Comparison of ENCODE assay signal across 8 mouse cellular contexts in genomic region chr9:50885600-50885987, GRCm38 (mm10). TPM values are rescaled to one million over a fixed set of nuclear protein-coding genes. Genes with fewer than 3 reads are reported as not detected.
DNase-seq lines count a peak whose midpoint lies in the region; ATAC-seq and TF ChIP-seq lines count a peak whose summit lies in the region.

No protein-coding gene starts in this region.

- no peaks in the 10 kb centered on the region for H3K9me3 ChIP-seq in kidney, embryonic 15.5 days (replicated peaks)
- no peaks in the 10 kb centered on the region for H3K9me3 ChIP-seq in midbrain, embryonic 16.5 days (replicated peaks; ENCODE audit: control insufficient read depth, low read length, poor library complexity, severe bottlenecking)

- H3K4me2 ChIP-seq in kidney, embryonic 15.5 days: no peak overlapping the region
- no peak overlapping the region for H3K4me2 ChIP-seq in midbrain, embryonic 16.5 days (ENCODE audit: low read length)

- no peak for ATAC-seq in kidney, embryonic 15.5 days (replicated peaks; ENCODE audit: low FRiP score)
- no peak for ATAC-seq in midbrain, embryonic 16.5 days

- H3K27me3 ChIP-seq in heart, adult 2 months (ENCODE audit: control insufficient read depth, insufficient read depth, low read length): no peaks in the 10 kb centered on the region
- H3K27me3 ChIP-seq in kidney, embryonic 15.5 days: no peaks in the 10 kb centered on the region
- no peaks in the 10 kb centered on the region for H3K27me3 ChIP-seq in midbrain, embryonic 16.5 days (ENCODE audit: control insufficient read depth, insufficient read depth, low read depth, low read length)

- DNase-seq in heart, adult 2 months: no peak
- no peak for DNase-seq in heart, adult 18-20 months
- peak; percentile 85 for DNase-seq in MN1 (ENCODE audit: low spot score)
- DNase-seq in cerebellum, postnatal 10 days: peak; percentile 62 to 65
- no peak for DNase-seq in left cerebral cortex, adult 18-20 months (ENCODE audit: low spot score in 2 of 2)
- no peak for DNase-seq in left cerebral cortex, adult 11 months (ENCODE audit: low spot score)

- peaks cover 23% of the 10 kb centered on the region for H3K4me1 ChIP-seq in heart, adult 2 months (ENCODE audit: control insufficient read depth, insufficient read depth, low read length)
- peaks cover 33% of the 10 kb centered on the region for H3K4me1 ChIP-seq in kidney, embryonic 15.5 days
- H3K4me1 ChIP-seq in midbrain, embryonic 16.5 days (ENCODE audit: control insufficient read depth, insufficient read depth, low read length): 0 out of 2 replicates have a peak, but pooled peaks cover 3% of the 10 kb centered on the region

- TF ChIP-seq EP300 in heart, adult 2 months (IDR thresholded peaks at IDR 0.05; ENCODE audit: insufficient read depth, low read depth, low read length): no peak

- H3K36me3 ChIP-seq in heart, adult 2 months (ENCODE audit: control insufficient read depth, insufficient read depth, low read length): no peaks in the 10 kb centered on the region; the same call in none of the 2 replicates
- peaks cover 23% of the 10 kb centered on the region for H3K36me3 ChIP-seq in kidney, embryonic 15.5 days
- peaks cover 5% of the 10 kb centered on the region; the same call in 1 of the 2 replicates for H3K36me3 ChIP-seq in midbrain, embryonic 16.5 days (ENCODE audit: control insufficient read depth, insufficient read depth, low read length)

- H3K9ac ChIP-seq in heart, adult 2 months (ENCODE audit: low read depth, low read length): no peak overlapping the region; the same call in 1 of the 2 replicates
- no peak overlapping the region for H3K9ac ChIP-seq in kidney, embryonic 15.5 days
- no peak overlapping the region for H3K9ac ChIP-seq in midbrain, embryonic 16.5 days (ENCODE audit: low read depth, low read length)

- intact Hi-C loops in heart, adult 2 months (cut with DNase I): no loop called here

- H3K4me3 ChIP-seq in heart, adult 2 months: no peak overlapping the region
- H3K4me3 ChIP-seq in kidney, embryonic 15.5 days (replicated peaks): no peak overlapping the region
- H3K4me3 ChIP-seq in midbrain, embryonic 16.5 days (ENCODE audit: low read depth, low read length): no peak overlapping the region

- H3K27ac ChIP-seq in heart, adult 2 months: peak overlapping the region; percentile 67
- H3K27ac ChIP-seq in kidney, embryonic 15.5 days: peak overlapping the region; percentile 70
- no peak overlapping the region for H3K27ac ChIP-seq in midbrain, embryonic 16.5 days (ENCODE audit: low read length)

- 52% methylated on average over 1 of the region's 1 CpGs for WGBS in heart, adult 2 months
- WGBS in kidney, embryonic 15.5 days: 32% methylated on average over 1 of the region's 1 CpGs
- WGBS in midbrain, embryonic 16.5 days: 69% methylated on average over 1 of the region's 1 CpGs

- TF ChIP-seq CTCF in heart, adult 2 months (IDR thresholded peaks at IDR 0.05): no peak

- H3K79me2 ChIP-seq in heart, adult 2 months (replicated peaks; ENCODE audit: control insufficient read depth, insufficient read depth, low read length): no peaks in the 10 kb centered on the region

- no peak for TF ChIP-seq POLR2A in heart, adult 2 months (IDR thresholded peaks at IDR 0.05; ENCODE audit: insufficient read depth, low read depth, low read length)

RNA-seq across cellular contexts. Expression of gene Ppp2r1b, which starts 40.5 kb away (rescaled TPM):
- total RNA-seq in heart, adult 2 months (2021): 10 to 100 TPM; 10.3 to 10.8 TPM
- 5.4 and 7.1 TPM in 2 replicates for polyA plus RNA-seq in heart, adult 2 months (2012; rRNA removed)
- total RNA-seq in heart, adult 18-20 months (2021): 10 to 100 TPM; 10.6 to 11.3 TPM
- 74.8 and 75.6 TPM in 2 replicates for polyA plus RNA-seq in kidney, embryonic 15.5 days (2015; fragmentation: Nextera tagmentation; extraction: Ambion mirVana)
- 38.8 and 42.7 TPM in 2 replicates for polyA plus RNA-seq in midbrain, embryonic 16.5 days (2015; fragmentation: Nextera tagmentation; extraction: Ambion mirVana)
- total RNA-seq in left cerebral cortex, adult 18-20 months (2021): 10 to 100 TPM; 19.8 to 27.7 TPM

Comparison
In these comparisons a context has a peak if more than half of its experiments do, and no peak if none do; other contexts are left out.
1. DNase-seq: peak in MN1 (single experiment) and cerebellum, postnatal 10 days (2 of 2); none in heart, adult 2 months (0 of 2), heart, adult 18-20 months (0 of 2), left cerebral cortex, adult 18-20 months (0 of 2) and left cerebral cortex, adult 11 months (single experiment).